Mouse (Mus musculus): Measurements from ENCODE around the gene Neu1.
"Not testable (repeated sequence)": the region's sequence is repeated elsewhere in the genome, so short reads cannot be mapped to it uniquely, and the experiment has no call there.

The Neu1 gene

GRCm38 (mm10) chr17:34950514-34951455 is 19.7 kb downstream of the Neu1 start:
- DNase-seq, result no peak

- peak; percentile 65 for DNase-seq
These were observed 20.8 kb downstream of the Neu1 start for GRCm38 (mm10) chr17:34951636-34952377.

- peak; percentile 36 for DNase-seq
These were observed 21.5 kb downstream of the Neu1 start for GRCm38 (mm10) chr17:34952378-34953040.

GRCm38 (mm10) chr17:34953258-34953657 is 22.2 kb downstream of the Neu1 start:
- DNase-seq, result no peak

- DNase-seq, result no peak
These were observed 22.9 kb downstream of the Neu1 start for GRCm38 (mm10) chr17:34953904-34954303.

GRCm38 (mm10) chr17:34954831-34955230 is 23.8 kb downstream of the Neu1 start:
- DNase-seq, result no peak

- no peak for DNase-seq
These were observed 24.8 kb downstream of the Neu1 start for GRCm38 (mm10) chr17:34955884-34956283.

GRCm38 (mm10) chr17:34956340-34956739 is 25.3 kb downstream of the Neu1 start:
- DNase-seq, result no peak

- DNase-seq, result not testable (repeated sequence)
These were observed 26.2 kb downstream of the Neu1 start for GRCm38 (mm10) chr17:34957291-34957690.

GRCm38 (mm10) chr17:34957966-34958365 is 26.9 kb downstream of the Neu1 start:
- not testable (repeated sequence) for DNase-seq

GRCm38 (mm10) chr17:34958734-34959129 is 27.7 kb downstream of the Neu1 start:
- DNase-seq, result not testable (repeated sequence)

GRCm38 (mm10) chr17:34959130-34959778 is 28.2 kb downstream of the Neu1 start, which contains the start of gene Hspa1b:
TSS of gene Hspa1b (minus strand) at chr17:34959238.
- peak; percentile 85 for DNase-seq

- DNase-seq, result no peak
These were observed 28.9 kb downstream of the Neu1 start for GRCm38 (mm10) chr17:34959881-34960515.

GRCm38 (mm10) chr17:34960702-34961493 is 29.8 kb downstream of the Neu1 start:
- no peak for DNase-seq

- DNase-seq, result no peak
These were observed 31.1 kb downstream of the Neu1 start for GRCm38 (mm10) chr17:34962125-34962524.

- no peak for DNase-seq
These were observed 31.8 kb downstream of the Neu1 start for GRCm38 (mm10) chr17:34962841-34963240.

GRCm38 (mm10) chr17:34964640-34965049 is 33.6 kb downstream of the Neu1 start:
- no peak for DNase-seq

GRCm38 (mm10) chr17:34965627-34966026 is 34.6 kb downstream of the Neu1 start:
- DNase-seq, result no peak

- not testable (repeated sequence) for DNase-seq
These were observed 38.8 kb downstream of the Neu1 start, which contains the start of gene Gm20481 for GRCm38 (mm10) chr17:34969822-34970221. TSS of gene Gm20481 (plus strand) at chr17:34969912.

- DNase-seq, result not testable (repeated sequence)
These were observed 39.8 kb downstream of the Neu1 start for GRCm38 (mm10) chr17:34970850-34971249.

- not testable (repeated sequence) for DNase-seq
These were observed 40.6 kb downstream of the Neu1 start for GRCm38 (mm10) chr17:34971694-34972068.
